Mouse (Mus musculus) urinary bladder, postnatal 25 days (tissue): ENCODE results near the gene Insm2.

ENCODE experiments used
- DNase-seq: peaks from one replicate; pipeline ENCODE4 v3.0.0; 2022; ENCODE audit warnings: low spot score

The Insm2 gene

GRCm38 (mm10) chr12:55607902-55608301 lies 8.7 kb downstream of the Insm2 start:
- no peak for DNase-seq

GRCm38 (mm10) chr12:55610812-55611211 lies 11.6 kb downstream of the Insm2 start:
- DNase-seq = no peak

GRCm38 (mm10) chr12:55620321-55620720 lies 21.1 kb downstream of the Insm2 start:
- no peak for DNase-seq

GRCm38 (mm10) chr12:55622615-55623245 lies 23.5 kb downstream of the Insm2 start:
- no peak for DNase-seq

- no peak for DNase-seq
These were observed 24.0 kb downstream of the Insm2 start for GRCm38 (mm10) chr12:55623254-55623653.

- DNase-seq = no peak
These were observed 27.5 kb downstream of the Insm2 start for GRCm38 (mm10) chr12:55626711-55627110.

GRCm38 (mm10) chr12:55648011-55648525 lies 48.8 kb downstream of the Insm2 start:
- DNase-seq = no peak
